Mouse (Mus musculus) cortical plate, adult 2 months (tissue): ENCODE data around the gene Psmc2. TPM values are rescaled to one million over a fixed set of nuclear protein-coding genes. Genes with fewer than 3 reads are reported as not detected.

Experiments used
- H3K27ac ChIP-seq: fragments of 200-500 bp; 2 replicates; pipeline ENCODE4 v1.5.1; 2012; ENCODE audit warnings: low read length, control low read depth, inconsistent platforms; ENCODE audit not compliant: insufficient read depth
- H3K4me1 ChIP-seq: fragments of 200-500 bp; 2 replicates; pipeline ENCODE4 v1.6.1; 2011; ENCODE audit warnings: low read length; ENCODE audit not compliant: control insufficient read depth, insufficient read depth
- H3K4me3 ChIP-seq: fragments of 200-500 bp; 2 replicates; pipeline ENCODE4 v1.5.1; 2011; ENCODE audit warnings: mild to moderate bottlenecking, low read length, control low read depth; ENCODE audit not compliant: insufficient read depth
- CTCF ChIP-seq: fragments of 200-500 bp; IDR thresholded peaks from 2 replicates; pipeline ENCODE4 v1.5.1; 2011; ENCODE audit warnings: mild to moderate bottlenecking, control low read depth, low read length; ENCODE audit not compliant: insufficient read depth; ENCODE audit errors: extremely low read depth
- POLR2A ChIP-seq: fragments of 200-500 bp; IDR thresholded peaks from 2 replicates; pipeline ENCODE4 v1.6.1; 2011; ENCODE audit warnings: mild to moderate bottlenecking, low read length, control low read depth; ENCODE audit not compliant: insufficient read depth; ENCODE audit errors: extremely low read depth
- polyA plus RNA-seq: library from polyadenylated mRNA; depleted of rRNA; stranded (reverse); fragments of >200 nt; gene quantifications from 2 replicates; pipeline ENCODE4 v1.2.3, GENCODE M21; 2012; rRNA removed

Psmc2 gene
- 92.2 and 93.8 TPM in 2 replicates for polyA plus RNA-seq

DNA sequence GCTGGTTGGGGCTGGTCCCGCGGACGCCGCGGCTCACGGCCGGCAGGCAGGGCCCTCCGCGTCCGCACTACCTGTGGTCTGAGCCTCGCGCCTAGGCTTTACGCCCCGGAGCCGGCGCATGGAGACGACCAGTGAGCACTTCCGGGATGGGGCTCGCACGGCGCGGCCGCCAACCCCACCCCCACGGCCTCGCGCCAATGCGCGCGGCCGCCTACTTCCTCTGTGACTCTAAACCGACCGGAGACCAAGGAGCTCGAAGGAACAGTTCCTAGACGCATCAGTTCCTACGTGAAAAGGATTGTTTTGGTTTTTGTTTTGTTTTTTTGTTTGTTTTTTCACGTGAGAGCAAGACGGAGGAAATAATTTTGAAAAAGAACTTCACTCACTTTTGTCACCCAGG, at the start of gene Psmc2, which contains the start of gene Dnajc2:
Psmc2 (plus strand) TSS at position 231 of the 400 bp plus-strand sequence.
Dnajc2 (minus strand) TSS at position 199 of the 400 bp plus-strand sequence.
- Histone ChIP-seq H3K27ac (peak within 1 kb of the TSS; percentile 84; the same call in 1 of the 2 replicates), H3K4me3 (peak within 1 kb of the TSS; percentile 93), H3K4me1 (peaks cover 7% of the 10 kb centered on the region)
- TF ChIP-seq CTCF: no peak
- peak; percentile 38; the same call in 1 of the 2 replicates for TF ChIP-seq POLR2A

DNA sequence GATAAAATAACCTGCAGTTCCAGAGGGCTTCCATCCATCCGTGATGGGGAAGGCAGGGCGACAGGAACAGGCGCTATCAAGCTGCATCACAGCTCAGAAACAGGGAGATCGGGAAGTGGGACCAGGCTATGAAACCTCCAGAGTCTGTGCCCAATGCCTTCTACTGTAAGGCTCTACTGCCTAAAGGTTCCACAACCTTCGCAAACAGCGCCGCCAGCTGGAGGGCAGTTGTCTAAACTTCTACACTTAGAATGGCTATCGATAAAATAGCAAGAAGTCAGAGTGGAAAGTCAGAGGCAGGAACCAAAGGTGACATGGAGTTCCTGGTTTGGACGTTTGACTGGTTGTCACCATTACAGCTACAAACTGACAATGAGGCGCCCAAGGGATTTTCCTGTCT, 49.5 kb upstream of the Psmc2 start:
- H3K4me3 ChIP-seq: peak overlapping the region; percentile 32
- peaks cover 5% of the 10 kb centered on the region for H3K4me1 ChIP-seq
- no peak overlapping the region for H3K27ac ChIP-seq
- TF ChIP-seq CTCF (peak; percentile 80), POLR2A (0 out of 2 replicates have a peak, but pooled peaks have one; percentile 23)

DNA sequence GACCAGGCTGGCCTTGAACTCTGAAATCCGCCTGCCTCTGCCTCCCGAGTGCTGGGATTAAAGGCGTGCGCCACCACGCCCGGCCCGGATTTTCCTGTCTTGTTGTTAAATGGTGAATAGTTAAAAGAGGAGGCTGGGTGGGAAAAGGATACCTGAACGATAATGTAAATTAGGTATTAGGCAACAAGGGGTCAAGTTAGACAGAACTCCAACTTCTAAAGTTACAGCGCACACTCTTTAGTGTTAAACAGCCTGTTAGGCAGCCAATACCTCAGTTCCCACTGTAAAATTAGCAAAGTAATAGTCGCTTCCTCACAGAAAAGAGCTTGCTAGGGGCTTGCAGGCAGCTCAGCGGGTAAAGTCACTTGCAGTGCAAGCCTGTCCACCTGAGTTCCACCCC, 49.0 kb upstream of the Psmc2 start:
- peaks cover 5% of the 10 kb centered on the region for H3K4me1 ChIP-seq
- no peak overlapping the region for H3K4me3 ChIP-seq
- no peak overlapping the region for H3K27ac ChIP-seq
- TF ChIP-seq POLR2A: no peak
- TF ChIP-seq CTCF: no peak

DNA sequence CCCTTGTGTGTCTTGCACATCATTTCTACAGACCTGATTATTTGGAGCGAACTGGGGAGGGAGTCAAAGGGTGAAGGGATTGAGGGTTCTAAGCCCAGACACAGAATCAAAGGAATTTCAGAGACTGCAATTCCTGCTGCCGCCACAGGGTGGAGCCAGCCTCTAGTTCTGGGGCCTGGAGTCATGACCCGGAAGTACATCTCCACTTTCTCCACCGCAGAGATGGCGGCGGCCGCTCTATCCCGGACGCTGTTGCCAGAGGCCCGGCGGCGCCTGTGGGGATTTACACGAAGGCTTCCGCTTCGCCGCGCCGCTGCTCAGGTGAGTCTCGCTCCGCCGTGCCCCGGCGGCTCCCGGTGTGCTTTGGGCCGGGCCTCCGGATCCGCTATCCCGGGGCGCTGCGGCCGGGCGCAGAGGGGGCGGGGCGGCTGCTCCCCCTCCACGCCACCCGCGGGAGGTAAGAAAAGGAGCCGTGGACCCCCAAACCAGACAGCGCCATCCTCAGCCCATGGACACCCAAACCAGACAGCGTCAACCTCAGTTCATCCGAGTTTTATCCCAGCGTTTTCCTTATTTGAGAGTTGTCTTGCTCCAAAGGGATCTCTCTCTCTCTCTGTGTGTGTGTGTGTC, 48.0 kb upstream of the Psmc2 start, which contains the start of gene Pmpcb:
Pmpcb (plus strand) TSS at position 186 of the 630 bp plus-strand sequence.
- Histone ChIP-seq H3K4me1 (peaks cover 5% of the 10 kb centered on the region), H3K4me3 (peak within 1 kb of the TSS; percentile 72), H3K27ac (no peak within 1 kb of the TSS)
- TF ChIP-seq POLR2A (peak; percentile 56; the same call in 1 of the 2 replicates), CTCF (peak; percentile 82)

DNA sequence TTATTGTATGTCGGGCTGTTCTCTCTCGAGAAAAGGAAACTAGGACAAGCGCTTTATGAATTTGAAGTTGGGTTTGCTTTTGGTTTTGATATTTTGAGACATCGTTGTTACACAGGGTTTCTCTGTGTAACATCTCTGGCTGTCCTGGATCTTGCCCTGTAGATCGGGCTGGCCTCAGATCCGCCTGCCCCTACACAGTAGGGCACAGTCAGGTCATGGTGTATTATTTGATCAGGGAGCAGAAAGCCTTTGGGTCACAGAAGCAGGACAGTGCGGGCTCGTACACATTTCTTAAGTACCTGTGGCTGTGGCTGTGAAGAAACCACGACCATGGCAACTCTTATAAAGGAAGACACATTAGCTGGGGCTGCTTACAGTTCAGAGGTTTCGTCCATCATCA, 47.5 kb upstream of the Psmc2 start:
- TF ChIP-seq CTCF (no peak), POLR2A (no peak)
- Histone ChIP-seq H3K27ac (no peak overlapping the region), H3K4me3 (peak overlapping the region; percentile 72), H3K4me1 (peaks cover 5% of the 10 kb centered on the region)

DNA sequence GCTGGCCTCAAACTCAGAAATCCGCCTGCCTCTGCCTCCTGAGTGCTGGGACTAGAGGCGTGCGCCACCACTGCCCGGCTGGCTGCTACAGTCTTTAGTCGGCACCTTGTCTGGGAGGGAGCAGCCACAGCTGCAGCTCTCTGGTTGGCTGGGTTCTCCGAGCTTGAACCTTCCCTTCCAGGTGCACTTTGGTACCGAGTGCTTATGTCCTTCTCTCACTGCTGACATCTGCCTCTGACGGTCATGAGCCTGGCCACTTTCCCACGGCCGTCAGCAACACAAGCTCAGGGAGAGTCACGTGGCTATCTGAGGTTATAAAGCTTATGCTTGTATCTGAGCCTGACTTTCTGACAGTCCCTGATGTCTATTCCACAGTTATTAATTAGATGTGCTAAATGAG, 46.0 kb upstream of the Psmc2 start:
- Histone ChIP-seq H3K27ac (no peak overlapping the region), H3K4me1 (peaks cover 3% of the 10 kb centered on the region; the same call in 1 of the 2 replicates), H3K4me3 (no peak overlapping the region)
- TF ChIP-seq CTCF (no peak), POLR2A (no peak)

DNA sequence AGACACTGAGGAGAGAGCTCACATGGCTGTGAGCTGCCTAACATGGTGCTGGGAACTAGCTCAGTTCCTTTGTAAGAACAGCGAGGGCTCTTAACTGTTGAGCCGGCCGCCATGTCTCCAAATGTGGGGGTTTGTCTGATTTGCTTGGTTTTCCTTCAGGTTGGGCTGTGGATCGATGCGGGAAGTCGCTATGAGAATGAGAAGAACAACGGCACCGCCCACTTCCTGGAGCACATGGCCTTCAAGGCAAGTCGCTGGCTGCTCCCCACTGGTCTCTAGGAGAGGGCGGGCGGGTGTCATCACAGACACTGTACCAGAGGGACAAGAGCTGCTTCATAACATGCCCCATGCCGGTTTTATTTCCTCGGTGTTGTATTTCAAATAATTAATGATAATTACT, 45.2 kb upstream of the Psmc2 start:
- H3K27ac ChIP-seq: no peak overlapping the region

DNA sequence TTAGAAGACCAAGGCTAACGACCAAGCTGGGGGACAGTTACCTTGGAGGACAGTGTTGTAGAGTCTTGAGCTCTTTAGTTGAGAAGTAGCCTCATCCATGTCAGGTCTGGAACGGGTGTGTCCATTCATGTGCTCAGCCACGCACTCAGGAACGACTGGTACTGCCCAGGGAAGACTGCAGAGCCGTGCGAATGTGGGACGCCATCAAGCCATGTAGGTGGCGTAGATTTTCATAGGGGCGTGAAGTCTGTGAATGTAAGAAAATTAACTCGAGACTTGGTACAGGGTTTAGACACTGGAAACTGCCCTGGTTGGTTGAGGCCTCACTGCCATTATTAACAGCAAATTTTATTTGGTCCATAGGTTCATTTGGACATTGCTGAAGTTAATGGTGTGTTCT, 41.5 kb upstream of the Psmc2 start:
- TF ChIP-seq CTCF (no peak), POLR2A (no peak)
- Histone ChIP-seq H3K4me3 (no peak overlapping the region), H3K4me1 (no peaks in the 10 kb centered on the region; the same call in 1 of the 2 replicates)

More for the DNA sequence above, 45.2 kb upstream of the Psmc2 start:
- H3K4me1 ChIP-seq: peaks cover 3% of the 10 kb centered on the region; the same call in 1 of the 2 replicates
- no peak overlapping the region for H3K4me3 ChIP-seq
- TF ChIP-seq CTCF (no peak), POLR2A (no peak)

DNA sequence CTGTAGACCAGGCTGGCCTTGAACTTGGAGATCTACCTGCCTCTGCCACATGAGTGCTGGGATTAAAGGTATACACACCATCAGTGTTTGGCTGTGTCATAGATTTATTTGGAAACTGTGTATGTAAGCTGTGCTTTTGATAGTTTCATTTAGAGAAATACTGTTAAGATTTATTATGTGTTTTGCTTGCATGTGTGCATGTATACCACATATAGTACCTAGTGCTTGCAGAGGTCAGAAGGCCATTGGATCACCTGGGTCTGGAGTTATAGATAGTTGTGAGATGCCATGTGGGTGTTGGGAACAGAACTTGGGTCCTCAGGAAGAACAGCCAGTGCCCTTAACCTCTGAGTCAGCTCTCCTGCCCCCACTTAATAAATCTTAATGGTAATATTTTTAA, 40.4 kb upstream of the Psmc2 start:
- no peak overlapping the region for H3K27ac ChIP-seq
- no peak overlapping the region for H3K4me3 ChIP-seq

More for the DNA sequence above, 41.5 kb upstream of the Psmc2 start:
- no peak overlapping the region for H3K27ac ChIP-seq

DNA sequence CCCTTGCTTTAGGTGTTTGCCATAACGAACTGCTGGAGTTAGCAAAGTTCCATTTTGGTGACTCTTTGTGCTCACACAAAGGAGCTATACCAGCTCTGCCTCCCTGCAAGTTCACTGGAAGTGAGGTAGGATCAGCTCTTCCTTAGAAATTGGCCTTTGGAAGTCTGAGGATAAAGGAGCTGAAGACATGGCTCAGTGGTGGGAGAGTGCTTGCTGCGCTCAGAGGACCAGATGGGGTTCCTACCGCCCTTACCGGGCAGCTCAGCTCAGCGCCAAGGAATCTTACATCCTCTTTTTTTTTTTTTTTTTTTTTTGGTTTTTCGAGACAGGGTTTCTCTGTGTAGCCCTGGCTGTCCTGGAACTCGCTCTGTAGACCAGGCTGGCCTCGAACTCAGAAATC, 39.1 kb upstream of the Psmc2 start:
- H3K4me3 ChIP-seq: no peak overlapping the region
- H3K27ac ChIP-seq: no peak overlapping the region
- H3K4me1 ChIP-seq: no peaks in the 10 kb centered on the region; the same call in 1 of the 2 replicates
- TF ChIP-seq POLR2A (no peak), CTCF (no peak)

More for the DNA sequence above, 40.4 kb upstream of the Psmc2 start:
- no peaks in the 10 kb centered on the region; the same call in 1 of the 2 replicates for H3K4me1 ChIP-seq
- TF ChIP-seq POLR2A (no peak), CTCF (no peak)
